ENCODE assay signal across 17 mouse cellular contexts in genomic region chr2:134717815-134718362, GRCm38 (mm10).
DNase-seq lines count a peak whose midpoint lies in the region; ATAC-seq lines count a peak whose summit lies in the region.
"Had no signal": no experiment of that assay in that cellular context is flagged by ENCODE, and none has a peak within 500 bp of the region (broad histone marks: within the 10 kb centered on the region; RNA-seq: fewer than 3 reads in every experiment).

No protein-coding gene starts in this region.

- ATAC-seq in frontal cortex, adult (ENCODE audit: low TSS enrichment): no peak
- ATAC-seq: liver, embryonic 12.5 days; midbrain, embryonic 16.5 days had no signal

- DNase-seq in frontal cortex, postnatal 10 days (ENCODE audit: low spot score in 2 of 2): peak; percentile 6 to 12
- DNase-seq in layer of hippocampus, adult 9-11 months: peak; percentile 7
- DNase-seq in layer of hippocampus, adult 11-12 months (ENCODE audit: low spot score): no peak
- DNase-seq in right cerebral cortex, postnatal 10 days (ENCODE audit: low spot score in 2 of 2): peak; percentile 24 to 29
- no peak for DNase-seq in right cerebral cortex, postnatal 4 days
- no peak for DNase-seq in thymus, postnatal 10 days (ENCODE audit: low spot score in 2 of 2)
- DNase-seq in urinary bladder, adult 18-20 months (ENCODE audit: low spot score in 2 of 2): no peak
- DNase-seq: adrenal gland, adult 2 months; cerebellum, adult 11 months; cerebellum, postnatal 14 days; gastrocnemius, postnatal 25 days; heart, postnatal 10 days; kidney, postnatal 14 days; thymus, postnatal 25 days had no signal

Comparison
In these comparisons a context has a peak if more than half of its experiments do, and no peak if none do; other contexts are left out.
1. DNase-seq: peak in frontal cortex, postnatal 10 days (2 of 2), layer of hippocampus, adult 9-11 months (single experiment) and right cerebral cortex, postnatal 10 days (2 of 2); none in layer of hippocampus, adult 11-12 months (single experiment), right cerebral cortex, postnatal 4 days (single experiment), thymus, postnatal 10 days (0 of 2) and urinary bladder, adult 18-20 months (0 of 2).